24 mouse cellular contexts compared by ENCODE assay signal in genomic region chr6:50059917-50060316, GRCm38 (mm10).
"Had no signal": no experiment of that assay in that cellular context is flagged by ENCODE, and none has a peak within 500 bp of the region (broad histone marks: within the 10 kb centered on the region; RNA-seq: fewer than 3 reads in every experiment).

No protein-coding gene starts in this region.

- H3K27ac ChIP-seq: heart, embryonic 10.5 days; heart, embryonic 13.5 days; heart, embryonic 15.5 days; hindbrain, embryonic 13.5 days; hindbrain, embryonic 15.5 days; hindbrain, postnatal 0 days; kidney, embryonic 15.5 days; kidney, postnatal 0 days; layer of hippocampus, adult 2 months; left cerebral cortex, adult 2 months; limb, embryonic 10.5 days; limb, embryonic 12.5 days; liver, embryonic 13.5 days had no signal

- DNase-seq: gastrocnemius, postnatal 14 days; gastrocnemius, postnatal 36 days; heart, postnatal 14 days; heart, postnatal 36 days; kidney, adult 11 months; kidney, adult 2 months; kidney, adult 9 months; kidney, postnatal 14 days; kidney, postnatal 4 days; liver, embryonic 13.5 days had no signal

- H3K36me3 ChIP-seq: heart, embryonic 10.5 days; heart, embryonic 13.5 days; heart, embryonic 15.5 days; hindbrain, embryonic 13.5 days; hindbrain, embryonic 15.5 days; kidney, embryonic 15.5 days; limb, embryonic 10.5 days; limb, embryonic 12.5 days; liver, embryonic 13.5 days had no signal

- ATAC-seq: hindbrain, postnatal 0 days; intestine, embryonic 16.5 days had no signal

- H3K27me3 ChIP-seq: heart, embryonic 13.5 days; heart, embryonic 15.5 days; hindbrain, embryonic 13.5 days; hindbrain, embryonic 15.5 days; kidney, embryonic 15.5 days; limb, embryonic 12.5 days; liver, embryonic 13.5 days had no signal

- H3K9me3 ChIP-seq: heart, embryonic 10.5 days; heart, embryonic 13.5 days; heart, embryonic 15.5 days; hindbrain, embryonic 13.5 days; hindbrain, embryonic 15.5 days; kidney, embryonic 15.5 days; limb, embryonic 10.5 days; limb, embryonic 12.5 days; liver, embryonic 13.5 days had no signal

- H3K4me1 ChIP-seq: heart, embryonic 10.5 days; heart, embryonic 13.5 days; heart, embryonic 15.5 days; hindbrain, embryonic 13.5 days; hindbrain, embryonic 15.5 days; kidney, embryonic 15.5 days; limb, embryonic 10.5 days; liver, embryonic 13.5 days had no signal

- H3K9ac ChIP-seq: heart, embryonic 13.5 days; heart, embryonic 15.5 days; hindbrain, embryonic 13.5 days; hindbrain, embryonic 15.5 days; kidney, embryonic 15.5 days; limb, embryonic 12.5 days; liver, embryonic 13.5 days had no signal

- H3K4me3 ChIP-seq: heart, embryonic 10.5 days; heart, embryonic 13.5 days; heart, embryonic 15.5 days; hindbrain, embryonic 13.5 days; hindbrain, embryonic 15.5 days; kidney, embryonic 15.5 days; layer of hippocampus, adult 2 months; left cerebral cortex, adult 2 months; limb, embryonic 10.5 days; limb, embryonic 12.5 days; liver, embryonic 13.5 days had no signal

- H3K4me2 ChIP-seq: heart, embryonic 13.5 days; heart, embryonic 15.5 days; hindbrain, embryonic 13.5 days; hindbrain, embryonic 15.5 days; kidney, embryonic 15.5 days; limb, embryonic 12.5 days; liver, embryonic 11.5 days; liver, embryonic 13.5 days had no signal
